Mouse (Mus musculus) midbrain, postnatal 0 days (tissue): Measurements from ENCODE around the gene Bicd1. TPM values are rescaled to one million over a fixed set of nuclear protein-coding genes. Genes with fewer than 3 reads are reported as not detected.
"Not testable (repeated sequence)": the region's sequence is repeated elsewhere in the genome, so short reads cannot be mapped to it uniquely, and the experiment has no call there.

Source experiments
- ATAC-seq: fragments of 200-750 bp; cut with Nextera tagmentation; 2 replicates; pipeline ENCODE4 v1.8.0; 2017; ENCODE audit warnings: moderate number of reproducible peaks, mild to moderate bottlenecking, moderate TSS enrichment, moderate library complexity; ENCODE audit not compliant: low FRiP score
- DNase-seq: peaks from one replicate; pipeline ENCODE4 v3.0.0-alpha.2; 2015; ENCODE audit warnings: low spot score
- H3K27ac ChIP-seq: fragments of 300-500 bp; sonication (generic); 2 replicates; pipeline ENCODE4 v1.5.1; 2014; ENCODE audit warnings: low read depth, mild to moderate bottlenecking, low read length, mixed read lengths
- H3K27me3 ChIP-seq: fragments of 300-500 bp; sonication (generic); 2 replicates; pipeline ENCODE4 v1.6.1; 2014; ENCODE audit warnings: low read length, control low read depth, mixed read lengths; ENCODE audit not compliant: insufficient read depth
- H3K36me3 ChIP-seq: fragments of 300-500 bp; sonication (generic); 2 replicates; pipeline ENCODE4 v1.6.1; 2014; ENCODE audit warnings: low read length, control low read depth, mixed read lengths; ENCODE audit not compliant: insufficient read depth
- H3K4me1 ChIP-seq: fragments of 300-500 bp; sonication (generic); 2 replicates; pipeline ENCODE4 v1.6.1; 2014; ENCODE audit warnings: mild to moderate bottlenecking, control low read depth, antibody characterized with exemption, low read length, mixed read lengths; ENCODE audit not compliant: insufficient read depth
- H3K4me2 ChIP-seq: fragments of 300-500 bp; sonication (generic); 2 replicates; pipeline ENCODE4 v1.6.1; 2014; ENCODE audit warnings: low read depth, mild to moderate bottlenecking, low read length, mixed read lengths; ENCODE audit not compliant: poor library complexity, severe bottlenecking
- H3K4me3 ChIP-seq: fragments of 300-500 bp; sonication (generic); 2 replicates; pipeline ENCODE4 v1.5.1; 2014; ENCODE audit warnings: low read depth, mild to moderate bottlenecking, low read length, moderate library complexity
- H3K9ac ChIP-seq: fragments of 300-500 bp; sonication (generic); replicated peaks from 2 replicates; pipeline ENCODE4 v1.6.1; 2014; ENCODE audit warnings: mild to moderate bottlenecking, low read length, moderate library complexity, mixed read lengths; ENCODE audit not compliant: poor library complexity, severe bottlenecking
- H3K9me3 ChIP-seq: fragments of 300-500 bp; sonication (generic); 2 replicates; pipeline ENCODE4 v1.6.1; 2016; ENCODE audit warnings: low read length, control low read depth
- CTCF ChIP-seq: IDR thresholded peaks from 2 replicates; pipeline ENCODE4 v1.5.1; 2016; ENCODE audit warnings: antibody characterized with exemption, mild to moderate bottlenecking
- WGBS: fragments of 180-500 bp; shearing (Covaris S2); extraction: QIAGEN DNeasy Blood & Tissue Kit; methylation state at CpG from one replicate; pipeline ENCODE4 v1.1.7; 2014; 5-methylcytosine and 5-hydroxymethylcytosine counted together
- polyA plus RNA-seq: library from polyadenylated mRNA; unstranded; fragments of >200 nt; fragmentation: Nextera tagmentation; extraction: Ambion mirVana; gene quantifications from 2 replicates; pipeline ENCODE4 v1.2.1, GENCODE M21; 2015
- total RNA-seq: library from RNA; depleted of rRNA; stranded (reverse); fragments of >200 nt; gene quantifications from 2 replicates; pipeline ENCODE4 v1.2.3, GENCODE M21; 2014; rRNA removed

Bicd1 gene
- total RNA-seq (41.5 and 64.0 TPM in 2 replicates), polyA plus RNA-seq (35.4 and 40.4 TPM in 2 replicates)

DNA sequence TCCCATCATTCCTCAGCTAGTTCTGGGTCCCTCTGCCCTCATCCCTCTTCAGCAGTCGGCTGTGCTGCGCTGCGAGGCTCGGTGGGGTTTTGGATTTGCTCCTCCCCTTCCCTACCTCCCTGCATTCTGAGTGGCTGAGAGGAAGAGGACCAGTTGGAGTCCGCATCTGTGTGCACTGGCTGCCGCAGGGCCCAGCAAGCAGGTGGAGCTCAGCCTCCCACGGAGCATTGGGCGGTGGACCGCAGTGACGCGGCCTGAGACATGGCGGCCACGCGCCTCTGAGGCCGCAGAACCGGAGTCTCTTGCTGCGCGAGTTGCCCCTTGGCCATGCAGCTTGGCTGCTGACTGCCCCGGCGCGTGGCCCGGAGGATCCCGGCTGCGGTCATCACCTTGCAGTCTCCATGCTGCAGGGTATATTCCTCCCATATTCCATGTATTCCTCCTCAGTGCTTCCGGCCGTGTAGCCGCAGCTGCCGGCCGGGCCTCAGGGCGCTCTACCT is at the start of gene Bicd1:
Bicd1 (plus strand) TSS at position 54 of the 500 bp plus-strand sequence.
- no peaks in the 10 kb centered on the region for H3K4me1 ChIP-seq
- peak within 1 kb of the TSS; percentile 96 for H3K27ac ChIP-seq
- DNase-seq (peak; percentile 94), ATAC-seq (peak; percentile 99)
- H3K36me3 ChIP-seq, result no peaks in the 10 kb centered on the region
- peak within 1 kb of the TSS; percentile 79 for H3K4me3 ChIP-seq
- peak within 1 kb of the TSS; percentile 65 for H3K4me2 ChIP-seq
- 1% methylated on average over 30 of the region's 30 CpGs for WGBS
- TF ChIP-seq CTCF, result peak; percentile 32; the same call in 1 of the 2 replicates
- no peaks in the 10 kb centered on the region for H3K27me3 ChIP-seq
- no peaks in the 10 kb centered on the region for H3K9me3 ChIP-seq
- peak within 1 kb of the TSS; percentile 91 for H3K9ac ChIP-seq

DNA sequence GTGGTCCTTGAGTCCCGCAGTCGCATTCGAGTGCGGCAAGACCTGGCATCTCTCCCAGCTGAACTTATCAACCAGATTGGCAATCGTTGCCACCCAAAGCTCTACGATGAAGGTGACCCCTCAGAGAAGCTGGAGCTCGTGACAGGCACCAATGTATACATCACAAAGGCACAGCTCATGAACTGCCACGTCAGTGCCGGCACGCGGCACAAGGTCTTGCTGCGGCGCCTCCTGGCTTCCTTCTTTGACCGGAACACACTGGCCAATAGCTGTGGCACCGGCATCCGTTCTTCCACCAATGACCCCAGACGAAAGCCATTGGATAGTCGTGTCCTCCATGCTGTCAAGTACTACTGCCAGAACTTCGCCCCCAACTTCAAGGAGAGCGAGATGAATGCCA is 46.2 kb upstream of the Bicd1 start:
- H3K4me2 ChIP-seq, DNase-seq, ATAC-seq, H3K4me1 ChIP-seq, H3K9me3 ChIP-seq, H3K36me3 ChIP-seq, H3K9ac ChIP-seq, H3K4me3 ChIP-seq, H3K27me3 ChIP-seq, H3K27ac ChIP-seq: not testable (repeated sequence)
- WGBS, result 92% methylated on average over 20 of the region's 20 CpGs

DNA sequence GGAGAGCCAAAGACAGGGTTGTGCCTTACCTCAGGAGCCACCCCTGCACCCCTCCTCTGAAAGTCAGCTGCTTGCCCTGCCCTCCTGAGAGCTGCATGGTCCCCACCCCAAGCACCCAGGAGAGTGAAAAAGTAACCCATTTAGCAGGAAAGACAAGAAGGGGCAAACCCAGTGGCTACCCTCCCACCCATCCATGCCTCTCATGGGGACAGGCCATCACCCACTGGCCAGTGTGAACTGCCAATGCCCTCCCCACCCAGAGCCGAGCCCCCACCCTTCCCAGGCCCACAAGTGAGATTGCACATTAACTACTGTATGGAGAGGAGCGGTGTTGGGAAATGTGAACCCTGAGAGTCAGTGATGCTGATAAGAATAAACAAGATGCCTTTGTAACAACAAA is 42.7 kb upstream of the Bicd1 start:
- H3K4me1 ChIP-seq, H3K4me3 ChIP-seq, H3K36me3 ChIP-seq, H3K27ac ChIP-seq, DNase-seq, H3K9ac ChIP-seq, H3K27me3 ChIP-seq, H3K9me3 ChIP-seq, H3K4me2 ChIP-seq, ATAC-seq: not testable (repeated sequence)
- 81% methylated on average over 2 of the region's 2 CpGs for WGBS

DNA sequence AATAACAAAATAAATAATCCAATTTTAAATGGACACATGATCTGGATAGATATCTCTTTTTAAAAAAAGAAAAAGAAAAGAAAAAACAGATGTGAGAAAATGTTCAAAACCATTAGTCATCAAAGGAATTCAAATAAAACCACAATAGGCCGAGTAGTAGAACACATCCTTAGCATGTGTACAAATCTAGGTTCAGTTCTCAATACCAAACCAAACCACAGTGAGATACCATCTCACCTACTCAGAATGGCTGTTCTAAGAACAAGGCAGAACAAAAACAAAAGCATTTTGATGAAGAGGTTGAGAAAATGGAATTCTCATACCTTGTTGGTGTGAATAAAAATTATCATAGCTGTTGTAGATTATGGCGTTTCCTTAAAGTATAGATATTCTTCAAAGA is 42.3 kb upstream of the Bicd1 start:
- Histone ChIP-seq H3K27ac (no peak overlapping the region), H3K27me3 (no peaks in the 10 kb centered on the region), H3K9ac (no peak overlapping the region), H3K4me3 (no peak overlapping the region), H3K9me3 (no peaks in the 10 kb centered on the region), H3K4me2 (no peak overlapping the region), H3K36me3 (no peaks in the 10 kb centered on the region), H3K4me1 (no peaks in the 10 kb centered on the region)
- WGBS, result 96% methylated on average over 2 of the region's 2 CpGs
- ATAC-seq (no peak), DNase-seq (no peak)
- TF ChIP-seq CTCF, result no peak

DNA sequence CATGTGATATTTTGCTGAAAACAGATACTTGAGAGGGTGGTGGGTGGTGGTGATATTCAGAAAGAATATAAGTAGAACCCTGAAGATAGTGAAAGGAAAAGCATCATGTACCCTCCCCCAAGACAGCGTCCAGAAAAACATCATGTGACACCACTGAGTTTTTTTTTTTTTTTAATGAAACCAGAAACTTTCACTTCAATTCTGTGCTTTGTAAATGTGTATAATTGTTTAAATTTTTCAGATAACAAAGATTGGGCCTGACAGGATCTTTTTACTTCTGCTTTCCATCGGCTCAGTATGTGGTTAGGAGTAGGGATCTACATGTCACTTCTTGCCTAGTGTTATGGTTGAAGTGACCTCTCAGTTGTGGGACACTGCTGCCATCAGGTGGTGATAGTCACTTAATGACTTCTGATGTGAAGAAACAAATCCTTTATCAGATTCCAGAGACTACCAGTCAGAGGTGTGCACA is 33.7 kb upstream of the Bicd1 start:
- Histone ChIP-seq H3K9me3 (no peaks in the 10 kb centered on the region), H3K4me3 (no peak overlapping the region), H3K4me2 (no peak overlapping the region), H3K36me3 (no peaks in the 10 kb centered on the region), H3K27ac (no peak overlapping the region), H3K9ac (no peak overlapping the region), H3K27me3 (no peaks in the 10 kb centered on the region), H3K4me1 (no peaks in the 10 kb centered on the region)
- DNase-seq (peak; percentile 84), ATAC-seq (no peak)
- peak; percentile 68 for TF ChIP-seq CTCF
- WGBS, result 62% methylated on average over 2 of the region's 2 CpGs

DNA sequence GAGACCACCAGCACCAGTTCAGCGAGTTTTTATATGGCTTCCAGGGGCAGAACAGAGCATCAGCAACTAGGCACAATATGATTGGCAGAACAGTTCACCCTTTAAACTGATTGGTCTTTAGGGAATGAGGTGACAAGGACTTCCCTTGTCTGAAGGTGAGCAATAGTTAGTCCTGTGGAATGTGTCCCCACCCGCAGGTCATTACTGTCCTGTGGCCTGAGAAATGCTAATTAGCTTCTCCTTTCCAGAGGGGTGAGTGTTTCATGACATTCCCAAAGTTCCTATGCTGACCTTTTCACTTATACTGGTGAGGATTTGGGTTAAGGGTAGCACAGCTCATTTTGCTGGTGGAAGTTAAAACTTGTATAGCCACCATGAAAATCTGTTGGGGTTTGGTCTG is 25.2 kb upstream of the Bicd1 start:
- Histone ChIP-seq H3K9me3 (no peaks in the 10 kb centered on the region), H3K4me2 (no peak overlapping the region), H3K4me3 (no peak overlapping the region), H3K27me3 (no peaks in the 10 kb centered on the region), H3K4me1 (no peaks in the 10 kb centered on the region), H3K27ac (no peak overlapping the region), H3K9ac (no peak overlapping the region), H3K36me3 (no peaks in the 10 kb centered on the region)
- DNase-seq, result no peak
- no peak for TF ChIP-seq CTCF
- no peak for ATAC-seq
- WGBS, result 83% methylated on average over 2 of the region's 2 CpGs
